Mouse (Mus musculus): ENCODE data around the gene Cacul1.

The Cacul1 gene

GRCm38 (mm10) chr19:60529302-60529701, 51.5 kb downstream of the Cacul1 start:
- no peak for DNase-seq

GRCm38 (mm10) chr19:60528602-60529001, 52.2 kb downstream of the Cacul1 start:
- DNase-seq, result no peak

GRCm38 (mm10) chr19:60526876-60527275, 53.9 kb downstream of the Cacul1 start:
- no peak for DNase-seq

- no peak for DNase-seq
These were observed 55.7 kb downstream of the Cacul1 start for GRCm38 (mm10) chr19:60525086-60525485.

- DNase-seq, result no peak
These were observed 56.1 kb downstream of the Cacul1 start for GRCm38 (mm10) chr19:60524678-60525077.

- no peak for DNase-seq
These were observed 60.7 kb downstream of the Cacul1 start for GRCm38 (mm10) chr19:60520131-60520530.

- no peak for DNase-seq
These were observed 65.8 kb downstream of the Cacul1 start for GRCm38 (mm10) chr19:60515064-60515463.

GRCm38 (mm10) chr19:60513431-60513830, 67.4 kb downstream of the Cacul1 start:
- no peak for DNase-seq

GRCm38 (mm10) chr19:60500209-60500608, 80.6 kb downstream of the Cacul1 start:
- DNase-seq, result peak; percentile 1

- no peak for DNase-seq
These were observed 83.7 kb downstream of the Cacul1 start for GRCm38 (mm10) chr19:60497171-60497570.

GRCm38 (mm10) chr19:60495772-60496171, 85.1 kb downstream of the Cacul1 start:
- no peak for DNase-seq

- DNase-seq, result no peak
These were observed 91.3 kb downstream of the Cacul1 start for GRCm38 (mm10) chr19:60489566-60489965.

GRCm38 (mm10) chr19:60485261-60485660, 95.6 kb downstream of the Cacul1 start:
- DNase-seq, result no peak

- no peak for DNase-seq
These were observed 102.0 kb downstream of the Cacul1 start for GRCm38 (mm10) chr19:60478859-60479258.

- DNase-seq, result no peak
These were observed 103.0 kb downstream of the Cacul1 start for GRCm38 (mm10) chr19:60477788-60478187.
